Mouse (Mus musculus) limb, embryonic 14.5 days (tissue): ENCODE results near the gene Ddx58. TPM values are rescaled to one million over a fixed set of nuclear protein-coding genes. Genes with fewer than 3 reads are reported as not detected.

ENCODE experiments used
- ATAC-seq: fragments of 200-750 bp; cut with Nextera tagmentation; 2 replicates; pipeline ENCODE4 v1.8.0; 2017; ENCODE audit warnings: low read depth, moderate number of reproducible peaks, moderate TSS enrichment; ENCODE audit not compliant: low FRiP score
- DNase-seq: peaks from one replicate; pipeline ENCODE4 v3.0.0-alpha.2; 2015; ENCODE audit warnings: low spot score
- H3K27ac ChIP-seq: fragments of 300-500 bp; sonication (generic); replicated peaks from 2 replicates; pipeline ENCODE4 v1.5.1; 2014; ENCODE audit warnings: low read depth, mild to moderate bottlenecking, low read length, moderate library complexity, mixed read lengths
- H3K27me3 ChIP-seq: fragments of 300-500 bp; sonication (generic); 2 replicates; pipeline ENCODE4 v1.6.1; 2014; ENCODE audit warnings: low read length, mixed read lengths; ENCODE audit not compliant: control insufficient read depth, insufficient read depth
- H3K36me3 ChIP-seq: fragments of 300-500 bp; sonication (generic); 2 replicates; pipeline ENCODE4 v1.6.1; 2014; ENCODE audit warnings: mild to moderate bottlenecking, low read length, moderate library complexity, mixed read lengths; ENCODE audit not compliant: control insufficient read depth, insufficient read depth
- H3K4me1 ChIP-seq: fragments of 300-500 bp; sonication (generic); 2 replicates; pipeline ENCODE4 v1.6.1; 2014; ENCODE audit warnings: antibody characterized with exemption, low read length, mixed read lengths; ENCODE audit not compliant: control insufficient read depth, insufficient read depth
- H3K4me2 ChIP-seq: fragments of 300-500 bp; sonication (generic); replicated peaks from 2 replicates; pipeline ENCODE4 v1.6.1; 2014; ENCODE audit warnings: low read depth, mild to moderate bottlenecking, low read length, moderate library complexity; ENCODE audit not compliant: severe bottlenecking
- H3K4me3 ChIP-seq: fragments of 300-500 bp; sonication (generic); replicated peaks from 2 replicates; pipeline ENCODE4 v1.5.1; 2014; ENCODE audit warnings: low read length
- H3K9ac ChIP-seq: fragments of 300-500 bp; sonication (generic); 2 replicates; pipeline ENCODE4 v1.6.1; 2014; ENCODE audit warnings: mild to moderate bottlenecking, low read depth, low read length, moderate library complexity; ENCODE audit not compliant: severe bottlenecking
- H3K9me3 ChIP-seq: fragments of 300-500 bp; sonication (generic); 2 replicates; pipeline ENCODE4 v1.6.1; 2016; ENCODE audit warnings: low read length; ENCODE audit not compliant: control insufficient read depth
- POLR2A ChIP-seq: fragments of 200-500 bp; IDR thresholded peaks from 2 replicates; pipeline ENCODE4 v1.8.0; 2012; ENCODE audit warnings: inconsistent platforms, mild to moderate bottlenecking, moderate library complexity, borderline replicate concordance; ENCODE audit not compliant: insufficient read depth, insufficient read length; ENCODE audit errors: extremely low read depth
- WGBS: fragments of 180-500 bp; shearing (Covaris S2); extraction: QIAGEN DNeasy Blood & Tissue Kit; methylation state at CpG from one replicate; pipeline ENCODE4 v1.1.7; 2014; 5-methylcytosine and 5-hydroxymethylcytosine counted together
- polyA plus RNA-seq, 2 experiments: library from polyadenylated mRNA; depleted of rRNA in 1 of 2; stranded (reverse) in 1 of 2; unstranded in 1 of 2; fragments of >200 nt; fragmentation: Nextera tagmentation in 1 of 2; extraction: Ambion mirVana in 1 of 2; gene quantifications; 2 replicates each; pipeline versions ENCODE4 v1.2.1 to v1.2.3; 2012 to 2014

Gene Ddx58
- polyA plus RNA-seq, 2 experiments = 10.3 to 10.7 TPM

DNA sequence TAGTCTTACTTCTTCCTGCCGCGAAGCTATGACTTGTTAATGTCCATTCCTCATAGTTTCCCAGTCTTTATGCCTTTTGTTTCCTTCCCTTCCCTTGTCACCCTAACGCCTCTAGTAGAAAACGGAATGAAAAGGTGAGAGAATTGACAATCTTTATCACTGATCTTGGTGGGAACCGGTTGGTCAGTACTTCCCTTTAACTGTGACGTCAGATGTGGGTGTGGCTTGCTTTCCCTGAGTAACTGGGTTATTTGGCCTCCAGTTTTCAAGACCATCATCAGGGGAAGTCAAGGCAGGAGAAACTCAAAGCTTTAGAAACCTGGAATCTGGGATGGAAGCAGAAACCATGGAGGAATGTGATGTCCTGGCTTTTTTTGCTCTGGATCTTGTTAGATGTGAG, 2.3 kb upstream of the Ddx58 start:
- Histone ChIP-seq H3K4me3 (no peak overlapping the region), H3K27me3 (no peaks in the 10 kb centered on the region), H3K9me3 (no peaks in the 10 kb centered on the region), H3K4me2 (no peak overlapping the region), H3K36me3 (no peaks in the 10 kb centered on the region), H3K4me1 (no peaks in the 10 kb centered on the region; the same call in 1 of the 2 replicates), H3K9ac (no peak overlapping the region), H3K27ac (no peak overlapping the region)
- no peak for DNase-seq
- no peak for ATAC-seq
- no peak for TF ChIP-seq POLR2A
- WGBS = 54% methylated on average over 6 of the region's 6 CpGs

DNA sequence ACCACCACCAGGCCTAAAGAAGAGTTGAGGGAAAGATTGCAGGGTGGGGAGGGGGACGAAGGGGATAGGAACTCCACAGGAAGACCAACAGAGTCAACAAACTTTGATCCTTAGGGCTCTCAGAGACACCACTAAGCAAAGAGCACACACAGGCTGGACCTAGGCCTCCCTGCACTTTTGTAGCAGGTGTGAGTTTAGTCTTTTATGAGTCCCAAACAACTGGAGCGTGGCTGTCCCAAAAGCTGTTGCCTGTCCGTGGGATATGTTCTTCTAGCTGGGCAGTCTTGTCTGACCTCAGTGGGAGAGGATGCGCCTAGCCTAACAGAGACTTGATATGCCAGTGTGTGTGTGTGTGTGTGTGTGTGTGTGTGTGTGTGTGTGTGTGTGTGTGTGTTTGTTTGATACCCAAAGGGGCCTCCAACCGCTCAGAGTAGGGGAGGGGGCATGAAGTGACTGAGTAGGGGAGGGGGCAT, 680 bp upstream of the Ddx58 start:
- 41% methylated on average over 5 of the region's 5 CpGs for WGBS
- no peak for TF ChIP-seq POLR2A
- no peaks in the 10 kb centered on the region for H3K36me3 ChIP-seq
- no peak for DNase-seq
- peak overlapping the region; percentile 53 for H3K4me3 ChIP-seq
- H3K4me1 ChIP-seq = no peaks in the 10 kb centered on the region; the same call in 1 of the 2 replicates
- no peak for ATAC-seq
- H3K27ac ChIP-seq = no peak overlapping the region
- H3K27me3 ChIP-seq = no peaks in the 10 kb centered on the region
- H3K9me3 ChIP-seq = no peaks in the 10 kb centered on the region
- peak overlapping the region; percentile 58 for H3K9ac ChIP-seq
- peak overlapping the region; percentile 79 for H3K4me2 ChIP-seq

DNA sequence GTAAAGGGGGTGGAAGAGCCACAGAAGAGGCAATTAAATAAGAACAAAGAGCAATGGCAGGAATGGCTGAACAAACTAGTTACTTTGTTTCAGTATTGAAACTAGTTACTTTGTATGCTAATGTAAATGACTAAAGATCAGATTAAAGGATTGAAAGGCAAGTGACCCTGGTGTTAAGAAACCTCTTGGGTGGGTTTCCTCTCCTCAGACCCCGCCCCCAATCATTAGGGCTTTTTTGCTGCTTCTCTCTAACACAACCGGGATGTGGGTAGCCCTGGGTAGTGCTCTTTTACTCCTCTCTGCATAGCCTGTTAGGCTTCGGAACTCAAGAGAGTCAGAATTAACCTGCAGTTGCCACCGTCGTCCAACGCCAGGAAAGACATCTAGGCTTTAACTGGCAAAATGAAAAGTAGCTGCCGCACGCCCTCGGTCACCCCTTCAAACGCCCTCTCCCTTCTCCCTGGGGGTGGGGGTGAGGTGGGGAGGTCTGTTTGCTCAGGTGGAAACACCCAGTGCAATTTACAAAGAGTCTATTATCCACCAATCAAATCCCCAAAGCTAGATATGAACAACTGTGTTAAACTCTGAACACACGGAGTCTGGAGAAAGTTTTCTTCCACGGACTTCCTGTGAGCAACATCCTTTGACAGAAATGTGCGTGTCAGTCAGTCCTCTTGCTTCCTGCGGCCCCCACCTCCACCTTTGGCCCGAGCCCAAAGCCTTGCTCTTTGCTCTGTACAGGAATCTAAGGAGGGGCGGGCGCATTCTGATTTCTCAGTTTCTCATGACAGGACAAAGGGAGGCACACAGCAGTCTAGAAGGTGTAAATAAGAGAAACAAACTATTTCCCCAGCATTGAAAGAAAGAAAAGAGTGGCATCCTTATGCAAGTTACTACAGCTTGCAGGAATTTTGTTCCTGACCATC, 882 bp downstream of the Ddx58 start:
- ATAC-seq (peak; percentile 63; the same call in 1 of the 2 replicates), DNase-seq (peak; percentile 49)
- Histone ChIP-seq H3K9ac (peak overlapping the region; percentile 58), H3K27me3 (no peaks in the 10 kb centered on the region), H3K4me2 (peak overlapping the region; percentile 79), H3K36me3 (no peaks in the 10 kb centered on the region; the same call in 1 of the 2 replicates), H3K27ac (no peak overlapping the region; the same call in 1 of the 2 replicates), H3K4me1 (no peaks in the 10 kb centered on the region; the same call in 1 of the 2 replicates), H3K9me3 (no peaks in the 10 kb centered on the region), H3K4me3 (peak overlapping the region; percentile 53)
- WGBS = under 1% methylated on average over 17 of the region's 17 CpGs
- no peak for TF ChIP-seq POLR2A

DNA sequence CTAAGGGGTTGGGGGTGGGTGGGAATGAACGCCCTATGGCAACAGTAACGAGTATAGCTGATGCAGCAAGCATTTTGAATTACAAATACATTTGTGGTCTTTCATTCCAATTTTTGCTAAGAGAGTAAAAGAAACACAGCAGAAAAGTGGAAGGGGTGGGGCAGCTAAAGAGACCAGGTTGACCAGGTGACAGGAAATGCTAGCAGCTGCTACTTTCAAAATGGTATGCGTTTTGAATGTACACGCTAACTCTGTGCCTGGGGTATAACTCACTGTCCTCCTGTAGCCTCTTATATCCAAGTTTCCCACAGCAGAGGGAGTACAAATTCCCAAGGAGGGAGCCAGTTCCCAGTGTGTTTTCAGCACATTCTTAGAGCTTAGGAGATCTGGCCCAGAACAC, 2.8 kb downstream of the Ddx58 start:
- DNase-seq (no peak), ATAC-seq (no peak)
- H3K9ac ChIP-seq = no peak overlapping the region

DNA sequence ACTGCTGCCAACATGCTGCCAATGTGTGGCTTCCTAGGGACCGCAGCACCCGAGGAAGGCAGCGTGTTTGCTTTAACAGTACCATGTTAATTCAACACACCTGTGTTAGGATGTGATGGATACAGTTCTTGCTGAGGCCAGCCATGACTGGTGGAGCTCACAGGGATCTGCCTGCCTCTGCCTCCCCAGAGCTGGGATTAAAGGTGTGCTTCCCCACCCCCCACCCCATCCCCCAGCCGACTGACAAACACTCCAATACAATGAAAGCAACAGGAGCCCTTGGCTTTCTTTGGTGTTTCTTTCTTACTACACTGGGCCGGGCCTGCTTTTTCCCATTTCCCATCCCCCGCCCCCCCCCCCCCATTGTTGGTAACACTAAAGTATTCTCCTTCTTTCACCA, 5.4 kb downstream of the Ddx58 start:
- Histone ChIP-seq H3K27ac (no peak overlapping the region), H3K4me2 (no peak overlapping the region), H3K9me3 (no peaks in the 10 kb centered on the region), H3K27me3 (no peaks in the 10 kb centered on the region), H3K4me3 (no peak overlapping the region), H3K9ac (no peak overlapping the region), H3K36me3 (no peaks in the 10 kb centered on the region; the same call in 1 of the 2 replicates), H3K4me1 (no peaks in the 10 kb centered on the region; the same call in 1 of the 2 replicates)
- TF ChIP-seq POLR2A = no peak
- no peak for DNase-seq
- no peak for ATAC-seq
- 84% methylated on average over 6 of the region's 6 CpGs for WGBS

More for the DNA sequence above, 2.8 kb downstream of the Ddx58 start:
- no peak for TF ChIP-seq POLR2A
- H3K36me3 ChIP-seq = no peaks in the 10 kb centered on the region; the same call in 1 of the 2 replicates
- no peak overlapping the region for H3K27ac ChIP-seq
- H3K9me3 ChIP-seq = no peaks in the 10 kb centered on the region
- H3K4me1 ChIP-seq = no peaks in the 10 kb centered on the region; the same call in 1 of the 2 replicates
- no peak overlapping the region for H3K4me3 ChIP-seq
- H3K4me2 ChIP-seq = no peak overlapping the region
- H3K27me3 ChIP-seq = no peaks in the 10 kb centered on the region
- WGBS = 79% methylated on average over 4 of the region's 4 CpGs
